Mouse (Mus musculus) CH12.LX (cell line): ENCODE measurements around the gene Fbxl22.

Source experiments
- CTCF ChIP-seq, 2 experiments: IDR thresholded peaks in 1 of 2; conservative IDR thresholded peaks in 1 of 2; 2 replicates each; pipeline ENCODE4 v1.5.1; 2011 to 2012; ENCODE audit warnings: low read depth in 2 of 2, low read length in 2 of 2, improper control_type of control experiment in 1 of 2, inconsistent platforms in 1 of 2, mild to moderate bottlenecking in 1 of 2, moderate library complexity in 1 of 2
- JUN ChIP-seq: IDR thresholded peaks from 2 replicates; pipeline ENCODE4 v1.6.1; 2011; ENCODE audit warnings: low read depth, mild to moderate bottlenecking, low read length, improper control_type of control experiment, moderate library complexity; ENCODE audit not compliant: insufficient read depth
- KAT2A ChIP-seq: IDR thresholded peaks from 2 replicates; pipeline ENCODE4 v1.6.1; 2012; ENCODE audit warnings: low read length, improper control_type of control experiment, inconsistent platforms; ENCODE audit not compliant: insufficient replicate concordance
- MEF2A ChIP-seq: IDR thresholded peaks from 2 replicates; pipeline ENCODE4 v1.6.1; 2014; ENCODE audit warnings: low read depth, mild to moderate bottlenecking, inconsistent platforms, low read length, improper control_type of control experiment, borderline replicate concordance
- NELFE ChIP-seq: IDR thresholded peaks from 2 replicates; pipeline ENCODE4 v1.6.1; 2011; ENCODE audit warnings: low read depth, low read length, improper control_type of control experiment
- PAX5 ChIP-seq: IDR thresholded peaks from 2 replicates; pipeline ENCODE4 v1.6.1; 2012; ENCODE audit warnings: low read length, inconsistent platforms, mixed read lengths
- SIN3A ChIP-seq: IDR thresholded peaks from 2 replicates; pipeline ENCODE4 v1.6.1; 2012; ENCODE audit warnings: low read length, improper control_type of control experiment, inconsistent platforms
- SMC3 ChIP-seq: IDR thresholded peaks from 2 replicates; pipeline ENCODE4 v1.6.1; 2011; ENCODE audit warnings: low read depth, low read length, improper control_type of control experiment
- UBTF ChIP-seq: IDR thresholded peaks from 2 replicates; pipeline ENCODE4 v1.6.1; 2012; ENCODE audit warnings: low read depth, mild to moderate bottlenecking, inconsistent platforms, low read length, improper control_type of control experiment, moderate library complexity
- USF1 ChIP-seq: IDR thresholded peaks from 2 replicates; pipeline ENCODE4 v1.6.1; 2014; ENCODE audit warnings: low read depth, mild to moderate bottlenecking, inconsistent platforms, low read length, improper control_type of control experiment

GRCm38 (mm10) chr9:66510351-66510841 lies 4.0 kb downstream of the Fbxl22 start:
- peak; percentile 63; the same call in 1 of the 2 replicates for TF ChIP-seq SIN3A
- no peak for TF ChIP-seq CTCF (conservative IDR thresholded peaks at IDR 0.05 in 1 of 2, IDR thresholded peaks at IDR 0.05 in 1 of 2; ENCODE audit: low read depth in 2 of 2, low read length in 2 of 2)
- peak; percentile 5; the same call in 1 of the 2 replicates for TF ChIP-seq KAT2A
- TF ChIP-seq NELFE = peak; percentile 20; the same call in 1 of the 2 replicates
- TF ChIP-seq UBTF = no peak
- no peak for TF ChIP-seq JUN
- TF ChIP-seq SMC3 = no peak
- TF ChIP-seq MEF2A = no peak; the same call in 1 of the 2 replicates
- TF ChIP-seq PAX5 = no peak
- no peak for TF ChIP-seq USF1
